Mouse (Mus musculus) layer of hippocampus, adult 9-11 months (tissue): ENCODE data around the gene Gmds.
A peak's percentile ranks its signal among the peaks of the same experiment; 100 is the strongest.

Experiments used
- DNase-seq: peaks from one replicate; pipeline ENCODE4 v3.0.0; 2022

The Gmds gene

DNA sequence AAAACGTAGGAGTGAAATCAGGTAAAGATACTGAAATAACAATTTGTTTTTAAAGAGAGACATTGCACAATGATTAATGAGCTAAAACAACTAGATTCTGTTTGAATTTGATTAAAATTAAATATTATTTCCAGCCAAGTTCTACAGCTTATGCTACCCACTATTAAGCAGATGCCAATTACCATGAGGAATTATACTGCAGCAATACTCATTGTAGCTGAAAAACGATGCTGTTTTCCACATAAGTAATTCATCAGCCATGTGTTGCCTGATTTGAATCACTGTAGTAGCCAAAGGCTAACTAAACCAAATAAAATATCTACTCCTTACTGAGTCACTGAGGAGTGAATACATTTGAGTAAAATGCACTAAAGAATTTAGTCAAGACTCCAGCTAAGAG, 180.3 kb downstream of the Gmds start:
- no peak for DNase-seq

DNA sequence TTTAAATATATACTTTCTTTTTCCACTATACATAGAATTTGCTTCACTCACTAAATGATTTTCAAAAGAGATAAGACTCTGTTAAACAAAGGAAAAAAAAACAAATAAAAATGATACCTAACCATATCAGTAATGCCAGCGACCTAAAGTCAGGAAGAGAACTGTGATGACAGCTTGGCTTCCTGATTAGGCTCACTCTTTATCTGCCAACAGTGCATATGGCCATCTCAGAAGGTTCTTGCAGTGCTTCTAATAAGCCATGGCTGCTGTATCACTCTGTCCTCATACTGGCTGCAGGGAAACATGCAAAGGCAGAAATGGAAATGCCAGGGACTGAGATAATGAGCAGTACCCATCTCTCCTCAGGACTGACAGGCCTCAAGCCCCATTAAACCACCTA, 192.6 kb downstream of the Gmds start:
- peak; percentile 7 for DNase-seq

DNA sequence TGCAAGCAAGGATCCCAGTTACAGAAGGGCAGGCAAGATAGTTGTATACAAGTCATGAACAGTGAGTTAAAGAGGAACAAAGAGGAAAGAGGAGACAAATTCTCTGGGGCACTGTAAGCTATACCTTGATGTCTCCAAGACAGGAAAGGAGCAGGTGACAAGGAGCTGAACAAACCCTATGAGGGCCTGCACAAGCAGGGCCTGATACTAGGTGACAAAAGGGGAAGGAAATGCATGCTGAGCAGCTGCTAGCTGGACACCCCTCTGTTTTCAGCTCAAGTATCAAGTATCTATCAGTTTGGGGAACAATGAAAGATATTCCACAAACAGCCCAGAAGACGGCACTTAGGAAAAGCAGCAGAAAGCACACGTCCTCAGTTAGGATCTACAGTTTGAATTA, 193.4 kb downstream of the Gmds start:
- DNase-seq, result no peak

DNA sequence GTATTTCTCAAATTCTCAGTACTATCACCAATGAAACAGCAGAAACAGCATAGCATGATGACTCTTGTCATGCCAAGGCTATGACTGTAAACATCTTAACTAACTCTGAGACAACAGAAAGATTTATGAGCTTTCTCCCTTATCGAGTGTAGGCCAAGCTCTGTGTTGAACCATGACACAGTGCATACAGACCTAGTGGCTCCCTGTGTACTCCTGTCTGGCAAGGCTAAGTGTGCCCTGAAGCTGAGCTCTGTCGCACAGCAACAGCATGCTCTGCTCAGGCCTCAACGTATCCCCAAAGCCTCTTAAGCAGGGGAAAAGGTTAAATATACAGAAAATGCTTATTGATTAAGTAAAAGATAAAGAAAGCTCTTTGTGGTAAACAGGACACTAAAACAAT, 194.9 kb downstream of the Gmds start:
- no peak for DNase-seq

DNA sequence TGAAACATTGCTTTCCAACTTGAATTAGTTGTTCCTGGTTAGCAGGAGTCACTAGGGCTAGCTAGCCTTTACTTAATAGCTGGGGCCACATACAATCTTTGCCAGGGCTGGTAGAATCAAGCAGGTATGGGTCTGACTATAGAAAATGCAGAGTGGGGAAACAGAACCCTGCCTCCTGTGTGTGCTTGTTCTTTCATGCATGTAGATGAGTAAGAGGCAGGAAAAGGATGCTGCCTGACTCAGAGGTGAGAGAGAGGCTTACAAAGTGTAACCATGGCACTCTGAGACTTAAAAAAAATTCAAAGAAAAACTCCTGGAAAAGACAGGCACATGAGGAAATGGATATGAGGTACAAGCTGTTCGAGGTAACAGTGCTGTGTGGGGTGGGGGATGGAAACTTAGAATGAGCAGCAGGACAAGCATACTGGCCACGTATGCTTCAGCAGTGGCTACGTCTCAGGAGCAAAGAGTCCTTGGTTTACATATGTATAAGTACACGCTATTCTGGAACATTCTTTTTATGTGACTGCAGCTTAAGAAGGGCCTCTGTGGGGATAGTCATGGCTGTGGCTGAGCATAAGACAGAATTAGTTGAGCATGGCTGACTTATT, 203.8 kb downstream of the Gmds start:
- DNase-seq, result no peak

GRCm38 (mm10) chr13:32129970-32130369, 208.6 kb downstream of the Gmds start:
- DNase-seq, result no peak

DNA sequence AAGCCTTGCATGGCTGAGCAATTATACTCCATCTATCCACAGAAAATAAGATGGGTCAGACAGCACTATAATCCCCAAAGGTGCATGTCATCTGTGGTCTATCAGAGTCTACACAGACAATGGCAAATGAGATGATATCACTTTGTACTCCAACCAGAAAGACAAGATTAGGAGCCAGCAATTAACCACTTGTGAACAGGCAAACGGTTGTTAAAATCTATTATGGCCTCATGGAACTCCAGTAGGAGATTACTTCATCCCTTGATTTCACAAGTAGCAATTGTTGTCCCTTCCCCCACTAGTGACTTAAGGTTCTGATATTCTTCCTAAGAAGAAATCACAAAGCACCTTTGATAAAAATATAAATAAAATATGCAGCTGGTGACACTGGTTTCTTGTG, 220.2 kb downstream of the Gmds start:
- DNase-seq, result no peak

GRCm38 (mm10) chr13:32115468-32115867, 223.1 kb downstream of the Gmds start:
- no peak for DNase-seq

- DNase-seq, result no peak
Observed at GRCm38 (mm10) chr13:32113875-32114274, 224.7 kb downstream of the Gmds start.

GRCm38 (mm10) chr13:32088303-32088977, 250.1 kb downstream of the Gmds start:
- no peak for DNase-seq

DNA sequence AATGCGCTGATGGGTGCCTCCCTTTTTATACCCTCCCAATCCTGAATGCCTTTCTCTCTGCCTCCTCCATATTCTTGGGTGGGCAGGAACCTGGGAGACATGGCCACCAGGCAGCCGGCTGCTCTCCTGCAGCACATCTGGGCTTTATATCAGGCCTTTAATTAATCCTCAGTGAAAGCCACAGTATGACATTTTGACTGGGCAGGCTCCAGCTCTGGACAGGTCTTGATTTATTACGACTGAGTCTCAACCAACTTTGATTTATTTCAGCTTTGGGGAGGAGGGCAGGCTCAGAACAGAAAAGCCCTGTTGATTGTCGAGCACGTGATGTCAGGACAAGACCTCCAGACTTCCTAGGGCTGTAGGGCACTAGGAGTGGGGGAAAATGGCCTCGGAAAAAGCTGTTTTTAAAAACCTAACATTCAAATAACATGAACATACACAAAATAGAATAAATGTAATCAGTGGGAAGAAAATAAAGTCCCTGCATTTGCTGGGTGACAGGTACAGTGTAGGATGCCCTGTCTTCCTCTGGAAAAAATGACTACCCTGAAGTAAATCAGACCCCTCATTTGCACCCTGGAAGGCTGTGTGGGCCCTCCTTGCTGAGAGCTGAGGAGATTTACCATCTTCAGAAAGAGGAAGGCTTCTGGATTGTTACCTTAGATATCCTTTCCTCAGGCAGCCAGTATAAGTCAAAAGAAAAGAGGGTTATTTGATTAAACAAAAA, 257.9 kb downstream of the Gmds start:
- DNase-seq, result no peak

DNA sequence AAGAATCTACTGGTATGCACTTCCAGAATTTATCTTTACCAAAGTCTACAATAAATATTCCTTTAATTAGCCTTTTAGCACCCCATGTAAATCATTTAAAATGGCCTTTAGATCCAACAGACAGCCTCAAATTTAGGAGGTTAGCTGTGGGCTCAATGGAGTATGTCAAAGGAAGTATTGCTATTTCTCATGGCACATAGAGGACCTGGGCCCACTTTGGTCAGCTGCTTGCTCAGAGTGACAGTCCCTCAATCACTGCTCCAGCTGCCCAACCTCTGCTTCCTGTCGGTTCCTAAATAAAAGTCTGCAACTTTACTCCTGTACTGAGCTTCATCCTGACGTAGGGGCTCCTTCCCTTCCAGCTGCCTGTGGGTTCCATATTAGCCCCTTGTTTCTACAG, 264.9 kb downstream of the Gmds start:
- no peak for DNase-seq

DNA sequence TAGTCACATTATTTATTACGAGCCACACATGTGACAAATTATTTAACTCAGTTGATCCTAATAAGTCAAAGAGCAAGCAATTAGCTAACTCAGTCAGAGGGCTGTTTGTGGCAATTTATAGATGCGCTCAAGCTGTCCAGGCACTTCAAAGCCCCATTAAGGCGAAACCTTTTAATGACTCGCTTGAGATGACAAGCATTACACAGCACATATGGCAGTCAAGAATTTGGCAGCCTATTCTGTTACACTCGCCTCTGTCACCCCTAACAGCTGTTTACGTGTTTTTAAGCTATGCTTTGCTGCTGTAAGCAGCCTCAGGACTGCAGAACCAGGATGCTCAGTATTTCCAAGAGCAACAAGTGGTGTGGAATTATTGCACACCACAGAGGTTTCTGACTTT, 283.2 kb downstream of the Gmds start:
- peak; percentile 5 for DNase-seq

DNA sequence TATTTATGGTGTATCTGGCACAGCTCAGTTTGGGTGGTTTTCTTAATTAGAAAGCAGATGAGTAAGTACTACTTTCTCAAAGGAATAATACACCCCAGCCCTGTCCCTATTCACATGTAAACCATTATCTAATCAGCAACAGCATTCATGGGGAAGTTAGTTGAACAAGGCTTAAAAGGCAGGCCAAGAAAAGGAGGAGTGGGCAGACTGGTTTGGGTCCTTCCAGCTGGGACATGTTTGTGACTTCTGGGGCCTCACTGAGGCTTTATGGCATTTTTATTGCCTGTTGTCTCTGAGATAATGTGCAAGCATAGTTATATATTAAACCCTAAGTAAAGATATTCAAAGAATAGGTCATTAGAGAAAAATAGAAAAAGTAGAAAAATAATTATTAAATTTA, 285.0 kb downstream of the Gmds start:
- no peak for DNase-seq

GRCm38 (mm10) chr13:32047980-32048959, 290.3 kb downstream of the Gmds start:
- no peak for DNase-seq

DNA sequence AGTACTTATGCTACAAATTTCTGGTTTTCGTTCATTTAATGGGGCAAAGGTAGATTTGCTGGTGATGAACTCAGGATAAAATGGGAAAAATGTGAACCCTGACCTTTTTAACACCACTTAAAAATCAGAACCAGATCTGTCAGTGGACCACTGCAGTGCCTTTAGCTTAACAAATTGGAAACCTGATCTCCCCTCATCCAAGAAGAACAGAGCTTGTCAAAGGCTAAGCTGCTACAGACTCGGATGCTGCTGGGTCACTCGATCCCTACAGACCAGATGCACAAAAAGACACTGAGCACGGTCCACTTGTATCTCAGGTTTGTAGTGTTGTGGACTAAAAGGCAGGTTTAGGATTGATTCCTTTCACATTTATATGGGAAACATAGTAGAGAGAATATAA, 291.6 kb downstream of the Gmds start:
- no peak for DNase-seq

DNA sequence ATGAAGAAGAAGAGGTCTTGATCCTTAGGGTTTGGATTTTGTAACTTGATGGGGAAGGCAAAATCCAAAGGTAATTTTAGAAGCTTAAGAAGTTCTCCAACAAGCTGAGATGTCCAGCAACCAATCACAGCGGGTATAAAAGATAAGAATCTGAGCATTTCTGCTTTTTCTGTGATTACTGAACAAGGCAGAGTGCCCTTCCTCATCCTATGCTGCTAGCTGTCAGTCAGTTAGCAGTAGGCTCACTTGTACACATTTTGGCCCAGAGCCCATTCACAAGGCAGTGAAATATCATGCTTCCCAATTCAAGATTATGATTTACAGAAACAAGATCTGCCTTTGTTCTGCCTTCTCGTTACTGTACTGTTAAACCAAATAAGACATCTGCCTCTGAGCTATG, 295.8 kb downstream of the Gmds start:
- DNase-seq, result no peak

DNA sequence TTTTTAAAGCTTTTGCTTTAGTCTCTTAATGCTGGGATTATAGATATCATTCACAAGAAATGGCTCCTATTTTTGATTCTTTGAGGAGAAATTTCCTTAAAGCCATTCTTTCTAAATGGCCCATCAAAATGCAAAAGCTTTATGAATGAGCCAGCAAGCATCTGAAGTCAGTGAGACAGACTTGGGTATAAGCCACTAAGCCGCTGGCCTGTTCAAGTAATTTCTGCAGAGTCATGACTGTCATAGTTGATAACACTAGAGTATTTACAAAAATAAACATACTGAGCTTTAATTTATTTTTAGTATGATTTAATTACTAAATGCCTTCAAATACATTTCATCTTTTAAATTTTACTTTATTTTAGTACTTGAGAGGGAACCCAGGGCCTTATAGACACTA, 297.7 kb downstream of the Gmds start:
- DNase-seq, result no peak

GRCm38 (mm10) chr13:32036902-32037301, 301.6 kb downstream of the Gmds start:
- no peak for DNase-seq

GRCm38 (mm10) chr13:32034799-32035448, 303.6 kb downstream of the Gmds start:
- DNase-seq, result no peak

DNA sequence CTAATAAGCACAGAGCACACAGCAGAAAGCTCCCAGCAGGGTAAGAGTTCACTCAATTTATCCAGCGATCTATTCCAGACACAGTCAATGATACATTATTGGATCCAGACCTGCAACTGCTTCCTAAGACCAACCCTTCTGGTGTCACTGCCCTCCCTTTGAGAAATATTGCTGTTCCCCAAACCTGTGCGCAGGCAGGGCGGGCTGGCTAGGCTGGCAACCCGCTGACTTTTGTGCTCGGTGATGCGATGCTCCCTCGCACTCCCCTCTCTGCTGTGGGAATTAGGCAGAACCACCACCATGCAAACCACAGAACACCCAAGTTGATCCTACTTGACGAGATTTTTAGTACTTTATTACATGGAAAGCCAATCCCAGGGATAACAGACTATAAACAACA, 304.4 kb downstream of the Gmds start:
- no peak for DNase-seq

GRCm38 (mm10) chr13:32026226-32026975, 312.1 kb downstream of the Gmds start:
- DNase-seq, result no peak
